Mouse (Mus musculus) urinary bladder, postnatal 10 days (tissue): ENCODE measurements around the gene Grin2a.

Experiments used
- DNase-seq: peaks from one replicate; pipeline ENCODE4 v3.0.0; 2022; ENCODE audit warnings: low spot score

Gene Grin2a

GRCm38 (mm10) chr16:9865039-9865438 lies 130.3 kb downstream of the Grin2a start:
- DNase-seq, result no peak

GRCm38 (mm10) chr16:9857758-9858157 lies 137.6 kb downstream of the Grin2a start:
- DNase-seq, result no peak

GRCm38 (mm10) chr16:9851265-9851988 lies 143.9 kb downstream of the Grin2a start:
- DNase-seq, result no peak

GRCm38 (mm10) chr16:9841496-9841895 lies 153.9 kb downstream of the Grin2a start:
- no peak for DNase-seq

- no peak for DNase-seq
These were observed 158.8 kb downstream of the Grin2a start for GRCm38 (mm10) chr16:9836542-9836941.

- DNase-seq, result no peak
These were observed 161.1 kb downstream of the Grin2a start for GRCm38 (mm10) chr16:9834236-9834635.

- no peak for DNase-seq
These were observed 170.3 kb downstream of the Grin2a start for GRCm38 (mm10) chr16:9825110-9825483.

GRCm38 (mm10) chr16:9824436-9825109 lies 170.8 kb downstream of the Grin2a start:
- DNase-seq, result no peak

GRCm38 (mm10) chr16:9823686-9824085 lies 171.7 kb downstream of the Grin2a start:
- no peak for DNase-seq

- no peak for DNase-seq
These were observed 175.9 kb downstream of the Grin2a start for GRCm38 (mm10) chr16:9819508-9819907.

GRCm38 (mm10) chr16:9801338-9801737 lies 194.0 kb downstream of the Grin2a start:
- DNase-seq, result no peak

GRCm38 (mm10) chr16:9800221-9800620 lies 195.1 kb downstream of the Grin2a start:
- DNase-seq, result no peak

GRCm38 (mm10) chr16:9792976-9793375 lies 202.4 kb downstream of the Grin2a start:
- DNase-seq, result no peak

- DNase-seq, result no peak
These were observed 209.1 kb downstream of the Grin2a start for GRCm38 (mm10) chr16:9786261-9786660.

GRCm38 (mm10) chr16:9785821-9786220 lies 209.5 kb downstream of the Grin2a start:
- no peak for DNase-seq

GRCm38 (mm10) chr16:9768981-9769380 lies 226.4 kb downstream of the Grin2a start:
- DNase-seq, result no peak

GRCm38 (mm10) chr16:9768356-9768755 lies 227.0 kb downstream of the Grin2a start:
- no peak for DNase-seq

- DNase-seq, result no peak
These were observed 227.4 kb downstream of the Grin2a start for GRCm38 (mm10) chr16:9767946-9768345.

GRCm38 (mm10) chr16:9764086-9764485 lies 231.3 kb downstream of the Grin2a start:
- no peak for DNase-seq

- DNase-seq, result no peak
These were observed 235.0 kb downstream of the Grin2a start for GRCm38 (mm10) chr16:9760347-9760746.

GRCm38 (mm10) chr16:9756849-9757248 lies 238.5 kb downstream of the Grin2a start:
- DNase-seq, result no peak

- DNase-seq, result no peak
These were observed 241.3 kb downstream of the Grin2a start for GRCm38 (mm10) chr16:9754061-9754460.

GRCm38 (mm10) chr16:9753045-9753444 lies 242.3 kb downstream of the Grin2a start:
- no peak for DNase-seq

GRCm38 (mm10) chr16:9752600-9752999 lies 242.8 kb downstream of the Grin2a start:
- no peak for DNase-seq
